Mouse (Mus musculus): ENCODE data around the gene Ascc1. TPM values are rescaled to one million over a fixed set of nuclear protein-coding genes. Genes with fewer than 3 reads are reported as not detected.

Ascc1 gene
- polyA plus RNA-seq, 1 experiment from 2014 or later, result 48.4 TPM

DNA sequence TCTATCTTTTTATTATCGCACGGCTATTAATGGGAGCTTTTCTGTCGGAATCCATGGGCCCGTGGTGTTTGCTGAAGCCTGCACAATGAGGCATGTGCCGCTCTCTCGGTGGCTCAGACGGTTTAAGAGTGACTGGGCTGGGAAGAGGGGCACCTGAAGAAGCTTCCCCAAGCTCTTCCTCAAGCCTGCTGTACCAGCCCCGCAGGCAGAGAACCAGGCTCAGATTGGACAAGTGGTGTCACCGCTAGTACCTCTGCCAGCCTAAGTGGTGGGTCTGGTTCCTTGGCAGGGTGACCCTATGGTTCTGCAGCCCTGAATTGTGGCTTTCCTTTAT lies 37.3 kb upstream of the Ascc1 start:
- ATAC-seq (ENCODE audit: low FRiP score, low TSS enrichment) (no peak), DNase-seq (no peak)
- Histone ChIP-seq H3K27ac (replicated peaks; ENCODE audit: low read depth, low read length) (peak overlapping the region; percentile 49; the same call in 1 of the 2 replicates), H3K4me1 (ENCODE audit: control insufficient read depth, insufficient read depth, low read length) (peaks cover 12% of the 10 kb centered on the region), H3K9ac (replicated peaks; ENCODE audit: low read length) (no peak overlapping the region; the same call in 1 of the 2 replicates), H3K27me3 (ENCODE audit: control insufficient read depth, insufficient read depth, low read length) (no peaks in the 10 kb centered on the region), H3K9me3 (ENCODE audit: control insufficient read depth, low read length) (no peaks in the 10 kb centered on the region), H3K36me3 (ENCODE audit: control insufficient read depth, insufficient read depth, low read length) (no peaks in the 10 kb centered on the region), H3K4me2 (ENCODE audit: low read length) (peak overlapping the region; percentile 47; the same call in 1 of the 2 replicates), H3K4me3 (replicated peaks; ENCODE audit: low read depth, low read length) (no peak overlapping the region)
- WGBS, result 36% methylated on average over 9 of the region's 9 CpGs

DNA sequence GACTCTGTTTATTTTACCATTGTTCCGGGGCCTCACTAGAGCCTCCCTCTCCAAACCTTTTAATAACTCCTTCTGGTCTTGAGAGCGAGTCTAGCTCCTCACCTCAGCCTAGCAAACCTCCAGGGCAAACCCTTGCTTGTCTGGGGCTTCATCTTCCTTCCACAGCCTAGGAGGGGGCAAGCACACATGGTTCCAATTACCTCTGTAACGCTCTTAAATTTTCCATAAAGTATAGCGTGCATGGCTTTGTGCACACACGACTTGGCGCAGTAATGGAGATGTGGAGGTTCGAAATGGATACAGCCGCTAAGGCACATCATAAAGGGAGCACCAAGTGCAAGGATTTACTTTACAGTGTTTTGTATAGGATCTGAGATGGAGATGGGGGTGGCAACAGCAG lies 36.8 kb upstream of the Ascc1 start:
- DNase-seq, result no peak
- Histone ChIP-seq H3K9ac (replicated peaks; ENCODE audit: low read length) (no peak overlapping the region), H3K4me3 (replicated peaks; ENCODE audit: low read depth, low read length) (no peak overlapping the region), H3K9me3 (ENCODE audit: control insufficient read depth, low read length) (no peaks in the 10 kb centered on the region), H3K27me3 (ENCODE audit: control insufficient read depth, insufficient read depth, low read length) (no peaks in the 10 kb centered on the region), H3K27ac (replicated peaks; ENCODE audit: low read depth, low read length) (no peak overlapping the region), H3K36me3 (ENCODE audit: control insufficient read depth, insufficient read depth, low read length) (no peaks in the 10 kb centered on the region), H3K4me2 (ENCODE audit: low read length) (no peak overlapping the region), H3K4me1 (ENCODE audit: control insufficient read depth, insufficient read depth, low read length) (peaks cover 16% of the 10 kb centered on the region)
- 74% methylated on average over 8 of the region's 8 CpGs for WGBS
- ATAC-seq (ENCODE audit: low FRiP score, low TSS enrichment), result no peak

DNA sequence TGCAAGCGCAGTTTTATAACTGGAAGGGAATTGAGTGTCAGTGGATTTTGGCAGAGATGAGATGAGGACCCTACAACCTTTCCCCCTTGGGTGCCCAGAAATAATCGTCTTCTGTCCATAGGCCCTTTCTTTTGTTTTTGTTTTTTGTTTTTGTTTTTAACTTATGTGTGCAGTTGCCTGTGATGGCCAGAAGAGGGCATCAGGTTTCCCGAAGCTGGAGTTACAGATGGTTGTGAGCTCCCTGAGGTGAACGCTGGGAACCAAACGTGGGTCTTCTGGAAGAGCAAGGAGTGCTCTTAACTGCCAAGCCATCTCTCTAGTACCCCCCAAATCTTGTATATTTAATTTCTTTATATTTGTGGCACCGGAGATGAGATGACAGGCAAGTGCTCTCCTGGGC lies 35.9 kb upstream of the Ascc1 start:
- DNase-seq, result no peak
- WGBS, result 89% methylated on average over 6 of the region's 6 CpGs
- H3K4me1 ChIP-seq (ENCODE audit: control insufficient read depth, insufficient read depth, low read length), result peaks cover 16% of the 10 kb centered on the region
- no peak overlapping the region for H3K4me2 ChIP-seq (ENCODE audit: low read length)
- H3K4me3 ChIP-seq (replicated peaks; ENCODE audit: low read depth, low read length), result no peak overlapping the region
- ATAC-seq (ENCODE audit: low FRiP score, low TSS enrichment), result no peak
- H3K27ac ChIP-seq (replicated peaks; ENCODE audit: low read depth, low read length), result no peak overlapping the region
- H3K9ac ChIP-seq (replicated peaks; ENCODE audit: low read length), result no peak overlapping the region
- no peaks in the 10 kb centered on the region for H3K27me3 ChIP-seq (ENCODE audit: control insufficient read depth, insufficient read depth, low read length)
- H3K9me3 ChIP-seq (ENCODE audit: control insufficient read depth, low read length), result no peaks in the 10 kb centered on the region
- H3K36me3 ChIP-seq (ENCODE audit: control insufficient read depth, insufficient read depth, low read length), result no peaks in the 10 kb centered on the region

DNA sequence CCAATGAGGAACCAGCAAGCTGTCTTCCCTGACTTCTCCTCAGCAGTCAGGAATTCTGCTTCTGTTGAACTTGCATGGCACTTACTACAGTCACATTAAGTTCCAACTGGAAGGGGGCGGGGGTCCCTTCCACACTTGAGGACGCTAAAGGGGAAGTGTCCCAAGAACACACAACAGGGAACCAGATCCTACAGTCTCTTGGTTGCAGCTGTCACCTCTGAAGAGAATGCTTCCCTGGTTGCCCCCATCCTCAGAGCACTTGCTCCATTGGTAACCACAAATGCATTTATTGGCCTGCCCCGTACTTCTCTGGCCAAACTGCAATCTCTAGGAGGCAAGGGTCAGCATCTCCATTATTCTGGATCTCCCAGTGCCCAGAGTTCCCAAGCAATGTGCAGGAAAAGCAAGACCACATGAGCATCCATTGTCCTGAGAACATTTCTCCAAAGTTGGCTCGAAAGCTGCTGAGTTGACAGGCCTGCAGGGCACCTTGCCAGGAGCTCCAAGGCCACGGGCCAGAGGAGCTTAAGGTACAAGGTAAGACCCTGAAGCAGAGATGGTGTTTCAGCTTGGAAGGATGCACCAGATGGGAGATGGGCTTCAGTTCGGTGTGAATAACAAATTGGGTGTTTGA lies 35.2 kb upstream of the Ascc1 start:
- WGBS, result 89% methylated on average over 6 of the region's 6 CpGs
- Histone ChIP-seq H3K4me3 (replicated peaks; ENCODE audit: low read depth, low read length) (no peak overlapping the region), H3K4me2 (ENCODE audit: low read length) (no peak overlapping the region), H3K27me3 (ENCODE audit: control insufficient read depth, insufficient read depth, low read length) (no peaks in the 10 kb centered on the region), H3K9me3 (ENCODE audit: control insufficient read depth, low read length) (no peaks in the 10 kb centered on the region), H3K27ac (replicated peaks; ENCODE audit: low read depth, low read length) (no peak overlapping the region), H3K9ac (replicated peaks; ENCODE audit: low read length) (no peak overlapping the region), H3K36me3 (ENCODE audit: control insufficient read depth, insufficient read depth, low read length) (no peaks in the 10 kb centered on the region), H3K4me1 (ENCODE audit: control insufficient read depth, insufficient read depth, low read length) (peaks cover 20% of the 10 kb centered on the region)
- DNase-seq, result no peak
- no peak for ATAC-seq (ENCODE audit: low FRiP score, low TSS enrichment)

DNA sequence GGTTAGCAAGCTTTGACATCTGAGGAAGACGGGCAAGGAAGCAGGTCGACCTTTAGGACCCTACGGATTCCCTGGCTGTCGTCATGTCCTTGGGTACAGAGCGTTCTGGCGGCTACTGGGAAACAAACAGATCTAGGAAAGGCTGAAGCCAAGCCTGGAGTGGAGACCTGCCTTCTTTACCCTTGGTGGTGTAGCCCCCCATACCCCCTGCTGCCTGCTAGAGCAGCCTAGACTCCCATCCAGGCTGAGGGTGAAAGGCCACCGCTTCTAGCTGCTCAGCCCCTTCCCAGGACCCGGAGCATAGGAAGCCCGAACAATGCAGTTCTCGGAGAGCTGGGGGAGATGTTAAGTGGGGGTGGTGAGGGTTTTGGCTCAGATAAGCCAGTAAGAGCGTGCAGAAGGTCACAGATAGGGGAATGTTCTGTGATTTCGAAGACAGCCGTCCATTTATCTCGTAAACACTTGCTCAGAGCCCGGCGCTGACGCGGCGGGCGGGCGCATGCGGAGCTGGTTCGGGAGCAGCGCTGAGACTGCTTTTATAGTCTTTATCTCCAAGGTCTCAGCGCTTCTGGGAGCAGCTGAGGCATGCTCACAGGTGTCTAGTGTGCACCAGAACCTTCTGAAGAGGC lies 32.7 kb upstream of the Ascc1 start:
- Histone ChIP-seq H3K4me1 (ENCODE audit: control insufficient read depth, insufficient read depth, low read length) (peaks cover 23% of the 10 kb centered on the region), H3K4me2 (ENCODE audit: low read length) (peak overlapping the region; percentile 74), H3K9me3 (ENCODE audit: control insufficient read depth, low read length) (no peaks in the 10 kb centered on the region), H3K27ac (replicated peaks; ENCODE audit: low read depth, low read length) (peak overlapping the region; percentile 96), H3K4me3 (replicated peaks; ENCODE audit: low read depth, low read length) (peak overlapping the region; percentile 55), H3K27me3 (ENCODE audit: control insufficient read depth, insufficient read depth, low read length) (no peaks in the 10 kb centered on the region), H3K9ac (replicated peaks; ENCODE audit: low read length) (peak overlapping the region; percentile 96), H3K36me3 (ENCODE audit: control insufficient read depth, insufficient read depth, low read length) (no peaks in the 10 kb centered on the region)
- 1% methylated on average over 25 of the region's 25 CpGs for WGBS
- DNase-seq (peak; percentile 85), ATAC-seq (ENCODE audit: low FRiP score, low TSS enrichment) (peak; percentile 72)

DNA sequence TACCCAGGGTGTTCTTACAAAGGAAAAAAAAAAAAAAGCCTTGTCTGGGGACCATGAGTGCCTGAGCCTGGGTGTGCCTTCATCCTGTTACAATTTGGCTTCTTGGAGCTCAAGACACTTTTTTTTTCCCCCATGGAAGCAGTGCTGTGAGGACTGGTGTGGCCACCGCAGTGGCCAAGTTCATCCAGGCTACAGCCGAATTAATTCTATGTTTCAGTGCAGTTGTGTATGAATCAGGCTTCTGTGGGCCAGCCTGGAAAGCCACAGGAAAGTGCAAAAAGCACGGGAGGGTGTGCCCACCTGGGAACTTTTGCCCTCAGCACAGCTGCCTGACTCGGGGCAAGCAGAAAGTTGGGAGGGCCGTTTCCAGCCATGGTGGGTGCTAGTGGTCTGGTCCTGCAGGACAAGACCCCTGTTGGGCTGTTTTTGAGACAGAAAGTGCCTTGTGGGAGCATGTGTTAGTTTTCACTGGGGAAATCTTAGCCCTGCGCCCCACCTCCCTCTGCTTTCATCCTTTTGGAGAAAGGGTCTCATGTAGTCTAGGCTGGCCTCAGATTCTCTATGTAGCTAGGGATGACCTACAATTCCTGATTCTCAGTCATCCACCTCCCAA lies 32.0 kb upstream of the Ascc1 start:
- DNase-seq (no peak), ATAC-seq (ENCODE audit: low FRiP score, low TSS enrichment) (no peak)
- Histone ChIP-seq H3K9me3 (ENCODE audit: control insufficient read depth, low read length) (no peaks in the 10 kb centered on the region), H3K27me3 (ENCODE audit: control insufficient read depth, insufficient read depth, low read length) (no peaks in the 10 kb centered on the region), H3K9ac (replicated peaks; ENCODE audit: low read length) (peak overlapping the region; percentile 96), H3K27ac (replicated peaks; ENCODE audit: low read depth, low read length) (peak overlapping the region; percentile 96), H3K4me3 (replicated peaks; ENCODE audit: low read depth, low read length) (peak overlapping the region; percentile 55), H3K36me3 (ENCODE audit: control insufficient read depth, insufficient read depth, low read length) (no peaks in the 10 kb centered on the region), H3K4me2 (ENCODE audit: low read length) (peak overlapping the region; percentile 74), H3K4me1 (ENCODE audit: control insufficient read depth, insufficient read depth, low read length) (peaks cover 19% of the 10 kb centered on the region)
- WGBS, result 30% methylated on average over 6 of the region's 6 CpGs

DNA sequence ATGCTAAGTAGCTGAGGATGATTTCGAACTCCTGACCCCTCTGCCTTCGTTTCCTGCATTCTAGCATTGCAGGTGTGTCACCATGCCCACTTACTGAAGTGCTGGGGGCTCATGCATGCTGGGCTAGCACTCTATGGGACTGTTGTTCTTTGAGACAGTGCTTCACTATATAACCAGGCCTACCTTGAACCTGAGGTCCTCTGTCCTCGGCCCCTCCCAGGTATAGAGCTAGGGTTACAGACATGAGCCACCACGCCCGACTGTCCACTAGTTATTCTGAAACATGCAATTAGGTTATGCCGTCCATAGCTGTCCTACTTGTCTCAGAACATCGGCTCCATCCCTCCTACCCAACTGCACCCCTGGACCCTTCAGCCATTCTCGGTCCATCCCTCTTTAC lies 30.8 kb upstream of the Ascc1 start:
- H3K27me3 ChIP-seq (ENCODE audit: control insufficient read depth, insufficient read depth, low read length), result no peaks in the 10 kb centered on the region
- WGBS, result 93% methylated on average over 8 of the region's 8 CpGs
- H3K27ac ChIP-seq (replicated peaks; ENCODE audit: low read depth, low read length), result no peak overlapping the region
- H3K4me3 ChIP-seq (replicated peaks; ENCODE audit: low read depth, low read length), result no peak overlapping the region
- no peak for DNase-seq
- no peak overlapping the region for H3K9ac ChIP-seq (replicated peaks; ENCODE audit: low read length)
- ATAC-seq (ENCODE audit: low FRiP score, low TSS enrichment), result no peak
- H3K4me2 ChIP-seq (ENCODE audit: low read length), result no peak overlapping the region
- peaks cover 19% of the 10 kb centered on the region for H3K4me1 ChIP-seq (ENCODE audit: control insufficient read depth, insufficient read depth, low read length)
- H3K9me3 ChIP-seq (ENCODE audit: control insufficient read depth, low read length), result no peaks in the 10 kb centered on the region
- H3K36me3 ChIP-seq (ENCODE audit: control insufficient read depth, insufficient read depth, low read length), result no peaks in the 10 kb centered on the region

DNA sequence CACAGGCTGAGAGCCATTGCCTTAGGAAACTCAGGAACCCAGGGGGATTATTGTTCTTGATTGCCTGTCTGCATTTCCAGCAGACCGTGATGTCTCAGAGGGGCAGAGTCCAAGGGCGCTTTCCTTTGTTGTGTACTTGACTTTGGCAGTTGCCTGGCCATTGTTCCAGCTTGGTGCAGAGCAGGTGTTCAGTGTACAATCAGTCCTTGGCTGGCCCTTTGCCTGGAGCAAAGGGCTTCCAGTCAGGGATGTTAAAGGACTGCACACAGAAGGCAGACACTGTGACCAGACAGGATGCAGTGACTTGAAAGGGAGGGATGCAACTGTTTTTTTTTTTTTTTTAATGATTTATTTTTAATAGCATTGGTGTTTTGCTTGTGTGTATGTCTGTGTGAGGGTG lies 30.1 kb upstream of the Ascc1 start:
- DNase-seq (no peak), ATAC-seq (ENCODE audit: low FRiP score, low TSS enrichment) (no peak)
- H3K4me1 ChIP-seq (ENCODE audit: control insufficient read depth, insufficient read depth, low read length), result peaks cover 19% of the 10 kb centered on the region
- H3K36me3 ChIP-seq (ENCODE audit: control insufficient read depth, insufficient read depth, low read length), result no peaks in the 10 kb centered on the region
- WGBS, result 34% methylated on average over 2 of the region's 2 CpGs
- no peak overlapping the region for H3K9ac ChIP-seq (replicated peaks; ENCODE audit: low read length)
- H3K27ac ChIP-seq (replicated peaks; ENCODE audit: low read depth, low read length), result no peak overlapping the region
- no peak overlapping the region for H3K4me2 ChIP-seq (ENCODE audit: low read length)
- no peaks in the 10 kb centered on the region for H3K9me3 ChIP-seq (ENCODE audit: control insufficient read depth, low read length)
- no peak overlapping the region for H3K4me3 ChIP-seq (replicated peaks; ENCODE audit: low read depth, low read length)
- no peaks in the 10 kb centered on the region for H3K27me3 ChIP-seq (ENCODE audit: control insufficient read depth, insufficient read depth, low read length)

DNA sequence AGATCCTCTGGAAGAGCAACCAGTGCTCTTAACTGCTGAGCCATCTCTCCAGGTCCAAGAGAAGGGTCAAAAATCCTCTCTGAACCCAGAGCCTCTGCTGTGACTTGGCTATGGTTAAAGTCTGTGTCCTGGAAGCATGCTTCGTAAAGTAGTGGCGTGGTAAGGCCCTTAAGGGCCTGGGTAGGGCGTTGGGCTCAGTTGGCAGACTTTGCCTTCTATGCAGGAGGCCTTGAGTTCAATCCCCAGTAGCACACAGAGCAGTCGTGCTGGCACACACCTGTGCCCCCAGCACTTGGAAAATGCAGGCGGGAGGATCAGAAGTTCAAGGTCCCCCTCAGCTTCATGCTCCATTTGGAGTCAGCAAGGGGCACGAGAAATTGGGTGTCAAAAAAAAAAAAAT lies 29.6 kb upstream of the Ascc1 start:
- no peak overlapping the region for H3K4me2 ChIP-seq (ENCODE audit: low read length)

More for the DNA sequence above, 29.6 kb upstream of the Ascc1 start:
- Histone ChIP-seq H3K27ac (replicated peaks; ENCODE audit: low read depth, low read length) (no peak overlapping the region), H3K4me3 (replicated peaks; ENCODE audit: low read depth, low read length) (no peak overlapping the region), H3K9ac (replicated peaks; ENCODE audit: low read length) (no peak overlapping the region), H3K27me3 (ENCODE audit: control insufficient read depth, insufficient read depth, low read length) (no peaks in the 10 kb centered on the region), H3K36me3 (ENCODE audit: control insufficient read depth, insufficient read depth, low read length) (no peaks in the 10 kb centered on the region), H3K9me3 (ENCODE audit: control insufficient read depth, low read length) (no peaks in the 10 kb centered on the region), H3K4me1 (ENCODE audit: control insufficient read depth, insufficient read depth, low read length) (peaks cover 19% of the 10 kb centered on the region)
- WGBS, result 83% methylated on average over 6 of the region's 6 CpGs
- ATAC-seq (ENCODE audit: low FRiP score, low TSS enrichment) (no peak), DNase-seq (no peak)

Data from midbrain, embryonic 14.5 days (tissue).